Mouse (Mus musculus) right cerebral cortex, postnatal 4 days (tissue): Measurements from ENCODE around the gene Ssbp2.

Experiments
- DNase-seq: peaks from one replicate; pipeline ENCODE4 v3.0.0-alpha.2; 2022

Ssbp2 gene

GRCm38 (mm10) chr13:91536711-91537110 lies 76.6 kb downstream of the Ssbp2 start:
- no peak for DNase-seq

DNA sequence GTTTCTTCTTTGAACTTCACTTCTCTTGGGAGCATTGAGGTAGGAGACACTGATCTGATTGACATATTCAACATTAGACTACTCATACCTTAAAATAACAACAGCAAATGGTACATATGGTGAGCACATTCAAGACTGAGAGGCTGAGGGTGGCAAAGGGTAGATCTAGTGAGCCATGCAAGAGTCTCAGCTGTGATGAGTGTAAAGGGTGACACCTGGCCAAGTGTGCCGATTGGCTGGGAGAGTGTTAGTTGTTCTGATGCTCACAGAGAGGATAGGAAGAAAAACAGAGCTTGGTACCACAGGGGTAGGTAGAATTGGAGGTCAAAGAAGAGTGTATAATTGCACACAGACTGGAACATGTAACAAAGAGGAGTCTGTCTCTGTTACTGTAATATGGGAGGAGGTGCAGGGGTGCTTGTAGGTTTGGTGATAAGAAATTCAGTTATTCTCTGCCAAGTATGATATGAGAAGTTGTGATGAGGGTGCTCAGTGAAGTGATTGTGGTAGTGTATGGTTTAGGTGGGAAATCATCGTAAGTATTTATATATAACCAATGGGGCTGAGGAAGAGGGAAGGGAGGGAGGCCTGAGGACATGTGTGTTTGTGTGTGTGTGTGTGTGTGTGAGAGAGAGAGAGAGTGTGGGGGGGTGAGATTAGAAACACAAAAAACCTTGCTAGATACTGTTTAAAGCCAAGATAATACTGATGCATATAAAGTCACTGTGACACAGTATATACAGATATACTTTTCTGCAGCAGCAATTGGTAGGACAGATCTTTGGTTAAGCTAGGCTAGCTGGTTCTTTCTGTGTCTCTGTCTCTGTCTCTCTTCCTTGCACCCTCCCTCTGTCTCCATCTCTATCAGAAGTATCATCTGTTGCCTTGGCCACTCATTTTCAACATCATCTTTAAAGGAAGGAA lies 80.3 kb downstream of the Ssbp2 start:
- no peak for DNase-seq

DNA sequence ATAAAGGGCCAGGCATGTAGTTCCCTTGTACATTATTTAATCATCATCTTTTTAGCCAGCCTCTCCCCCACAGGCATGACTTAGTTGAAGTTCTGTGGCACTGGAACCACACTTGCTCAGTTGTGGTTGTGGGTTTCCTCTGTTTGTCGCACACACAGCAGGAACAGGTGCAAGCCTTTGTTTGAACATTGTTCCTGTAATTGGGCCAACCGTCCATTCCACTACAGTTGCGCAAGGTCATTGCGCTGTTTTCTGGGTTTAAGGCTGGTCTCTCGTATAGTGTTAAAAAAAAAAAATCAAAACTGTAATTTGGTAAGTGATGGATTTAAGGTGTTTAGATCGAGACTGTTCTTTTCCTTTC lies 81.0 kb downstream of the Ssbp2 start:
- no peak for DNase-seq

GRCm38 (mm10) chr13:91543555-91543954 lies 83.5 kb downstream of the Ssbp2 start:
- DNase-seq: no peak

GRCm38 (mm10) chr13:91564047-91564446 lies 104.0 kb downstream of the Ssbp2 start:
- DNase-seq: no peak

DNA sequence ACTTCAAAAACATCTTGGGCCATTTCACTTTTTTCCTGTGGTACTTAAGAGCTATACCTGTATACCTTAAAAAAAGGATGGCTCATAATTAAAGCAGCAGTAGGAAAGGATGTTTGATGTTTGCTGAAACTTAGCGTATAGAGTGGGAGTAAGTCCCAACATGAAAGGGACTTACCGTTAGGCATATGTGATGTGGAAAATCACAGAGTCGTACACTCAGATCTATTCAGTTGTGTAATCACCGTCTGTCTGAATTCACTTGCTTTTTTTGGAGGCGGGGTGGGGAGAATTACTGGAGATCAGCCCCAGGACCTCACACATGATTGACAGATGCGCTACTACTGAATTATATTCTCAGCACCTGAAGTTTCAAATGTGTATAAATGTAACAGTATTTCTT lies 104.7 kb downstream of the Ssbp2 start:
- DNase-seq: no peak

- DNase-seq: no peak
Observed at GRCm38 (mm10) chr13:91581504-91581903, 121.4 kb downstream of the Ssbp2 start.

DNA sequence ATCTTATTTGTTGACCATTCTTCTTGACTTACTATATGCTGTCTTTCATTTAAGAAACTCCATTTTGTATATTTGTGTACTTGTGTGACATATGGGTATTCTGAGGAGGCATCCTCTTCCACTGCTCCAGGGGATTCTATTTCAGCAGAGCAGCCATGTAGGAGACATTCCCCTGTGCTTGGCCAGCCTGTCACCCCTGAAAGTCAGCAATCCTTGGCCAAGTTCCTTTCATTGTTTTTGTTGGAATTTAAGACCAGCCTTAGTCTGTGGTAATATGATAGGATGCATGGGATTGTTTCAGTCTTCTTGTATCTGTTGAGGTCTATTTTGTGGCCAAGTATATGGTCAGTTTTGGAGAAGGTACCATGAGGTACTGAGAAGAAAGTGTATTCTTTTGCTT lies 122.1 kb downstream of the Ssbp2 start:
- no peak for DNase-seq

DNA sequence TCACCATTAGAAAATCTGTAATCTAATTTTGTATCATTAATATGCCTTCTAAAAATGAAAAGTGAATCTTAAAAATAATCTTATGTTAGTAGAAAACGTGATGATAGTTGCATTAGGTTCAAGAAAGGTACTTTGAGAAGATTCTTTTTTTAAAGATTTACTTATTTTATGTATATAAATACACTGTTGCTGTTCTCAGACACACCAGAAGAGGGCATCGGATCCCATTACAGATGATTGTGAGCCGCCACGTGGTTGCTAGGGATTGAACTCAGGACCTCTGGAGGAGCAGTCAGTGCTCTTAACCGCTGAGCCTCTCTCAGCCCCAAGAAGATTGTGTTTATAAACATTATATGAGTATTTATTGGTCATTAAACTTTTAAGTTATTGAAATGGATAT lies 126.3 kb downstream of the Ssbp2 start:
- no peak for DNase-seq

DNA sequence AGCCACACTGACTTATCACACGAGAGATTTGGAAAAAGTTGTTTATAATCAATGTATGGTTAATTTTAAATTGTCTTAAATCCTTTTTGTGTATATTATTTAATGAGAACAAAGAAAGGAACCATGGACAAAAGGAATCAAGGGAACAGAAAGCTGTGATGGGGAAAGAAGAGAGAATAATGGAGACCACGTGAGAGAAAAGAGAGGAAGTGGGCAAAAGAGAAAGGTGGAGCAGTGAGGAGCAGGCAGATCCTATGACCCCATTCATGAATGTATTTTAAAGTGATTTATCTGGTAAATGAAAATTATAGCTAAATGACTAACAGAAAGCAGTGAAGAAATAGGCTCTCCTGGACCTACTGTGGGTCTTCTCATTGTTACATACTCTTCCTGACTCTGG lies 128.4 kb downstream of the Ssbp2 start:
- no peak for DNase-seq

- DNase-seq: no peak
Observed at GRCm38 (mm10) chr13:91591863-91592262, 131.8 kb downstream of the Ssbp2 start.

DNA sequence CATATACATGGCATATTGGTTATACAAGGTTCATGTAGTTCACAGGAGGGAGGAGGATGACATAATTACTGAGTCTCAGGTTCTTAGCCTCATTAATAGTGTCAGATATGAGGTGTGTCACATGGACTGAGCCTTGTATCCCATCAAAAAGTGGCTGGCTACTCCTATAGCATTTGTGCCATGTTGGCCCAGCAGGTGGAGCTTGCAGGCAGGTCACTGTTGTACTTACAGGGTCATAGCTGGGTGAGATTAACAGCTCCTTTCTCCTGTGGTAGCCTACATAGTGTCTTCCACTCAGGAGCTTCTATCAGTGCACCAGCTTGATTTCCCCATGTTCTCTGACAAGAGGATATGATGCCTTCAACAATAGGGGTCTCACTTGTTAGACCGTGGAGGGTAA lies 135.2 kb downstream of the Ssbp2 start:
- DNase-seq: no peak

DNA sequence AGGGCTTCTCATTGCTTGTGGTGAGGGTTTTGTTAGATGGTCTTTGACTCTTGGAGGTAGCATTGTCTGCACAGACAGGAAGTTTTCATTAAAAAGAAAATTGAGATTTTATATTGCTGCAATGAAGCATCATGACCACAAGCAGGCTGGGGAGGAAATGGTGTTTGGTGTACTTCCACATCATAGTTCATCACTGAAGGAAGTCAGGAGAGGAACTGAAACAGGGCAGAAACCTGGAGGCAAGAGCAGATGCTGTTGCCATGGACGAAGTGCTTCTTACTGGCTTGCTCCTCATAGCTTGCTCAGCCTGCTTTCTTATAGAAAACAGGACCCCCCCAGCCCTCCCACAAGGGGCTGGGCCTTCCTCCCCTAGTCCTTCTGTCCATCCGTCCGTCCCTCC lies 139.5 kb downstream of the Ssbp2 start:
- DNase-seq: no peak

DNA sequence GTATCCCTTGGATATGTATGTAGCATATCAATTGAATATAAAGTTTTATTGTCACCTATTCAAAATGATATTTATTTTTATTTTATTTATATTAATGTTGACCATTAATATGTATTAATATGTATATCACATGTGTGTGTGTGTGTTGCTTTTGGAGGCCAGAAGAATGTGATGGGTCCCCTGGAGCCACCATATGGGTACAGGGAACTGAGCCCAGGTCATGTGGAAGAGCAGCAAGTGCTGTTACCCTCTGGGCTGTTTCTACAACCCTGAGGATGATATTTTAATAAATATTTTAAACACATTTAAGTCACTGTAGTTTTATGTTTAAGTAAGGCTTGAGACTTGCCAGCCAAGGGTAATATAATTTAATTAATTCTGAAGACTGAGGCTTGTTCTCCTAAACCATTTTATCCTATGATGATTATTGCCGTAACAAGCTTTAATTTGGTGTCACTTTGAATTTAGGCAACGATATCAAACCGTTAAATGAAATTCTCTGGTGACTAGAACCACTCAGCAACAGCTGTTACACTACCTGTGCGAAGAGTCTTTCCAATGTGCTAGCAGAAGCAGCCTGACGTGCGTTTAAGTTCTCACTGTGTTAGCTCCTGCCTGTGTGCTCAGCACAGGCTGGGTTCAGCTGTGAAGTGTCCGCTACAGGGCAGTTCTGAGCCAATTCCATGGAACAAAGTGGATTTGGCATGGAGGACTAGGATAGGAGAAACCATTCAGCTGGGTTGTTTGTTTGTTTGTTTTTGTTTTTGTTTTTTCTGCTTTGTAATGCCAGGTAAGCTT lies 145.2 kb downstream of the Ssbp2 start:
- DNase-seq: no peak

DNA sequence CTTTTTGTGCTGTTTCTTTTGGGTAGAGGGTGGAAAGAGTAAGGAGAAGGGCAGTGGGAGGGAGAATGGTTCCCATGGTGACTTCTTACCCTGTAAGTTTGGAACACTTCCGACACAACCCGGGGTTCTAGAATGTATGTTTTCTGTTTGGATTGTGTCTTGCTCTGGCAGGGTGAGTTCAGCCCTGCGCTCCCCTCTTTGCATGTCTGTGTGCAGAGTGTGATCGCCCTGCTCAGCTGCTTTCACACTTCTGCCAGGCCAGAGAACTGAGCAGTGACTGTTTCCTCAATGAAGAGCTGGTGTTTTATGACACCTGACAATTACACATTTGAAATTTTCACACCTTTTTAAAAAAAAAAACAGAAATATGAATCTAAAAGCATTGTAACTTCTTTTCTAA lies 150.5 kb downstream of the Ssbp2 start:
- no peak for DNase-seq

- no peak for DNase-seq
Observed at GRCm38 (mm10) chr13:91611909-91612308, 151.8 kb downstream of the Ssbp2 start.

GRCm38 (mm10) chr13:91612578-91612977 lies 152.5 kb downstream of the Ssbp2 start:
- no peak for DNase-seq

GRCm38 (mm10) chr13:91616050-91616449 lies 156.0 kb downstream of the Ssbp2 start:
- DNase-seq: no peak

- DNase-seq: no peak
Observed at GRCm38 (mm10) chr13:91616876-91617275, 156.8 kb downstream of the Ssbp2 start.

DNA sequence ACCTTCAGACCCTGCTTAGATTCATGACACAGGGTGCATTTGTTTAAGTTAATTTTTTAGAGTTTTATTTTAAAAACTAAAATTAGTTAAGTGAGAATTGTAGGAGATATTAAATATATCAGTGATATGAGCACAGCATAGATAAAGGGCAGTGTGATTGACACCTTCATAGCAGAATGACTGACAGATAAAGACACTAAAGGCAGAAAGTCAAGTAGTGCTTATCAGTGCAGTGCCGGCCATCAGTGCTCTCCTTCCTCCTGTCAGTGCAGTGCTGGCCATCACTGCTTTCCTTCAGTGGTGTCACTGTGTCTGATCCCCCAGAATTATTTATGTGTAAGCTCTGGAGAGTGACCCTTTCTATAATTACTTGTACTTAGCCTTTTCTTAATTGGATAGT lies 159.3 kb downstream of the Ssbp2 start:
- no peak for DNase-seq

GRCm38 (mm10) chr13:91620541-91620940 lies 160.5 kb downstream of the Ssbp2 start:
- no peak for DNase-seq

DNA sequence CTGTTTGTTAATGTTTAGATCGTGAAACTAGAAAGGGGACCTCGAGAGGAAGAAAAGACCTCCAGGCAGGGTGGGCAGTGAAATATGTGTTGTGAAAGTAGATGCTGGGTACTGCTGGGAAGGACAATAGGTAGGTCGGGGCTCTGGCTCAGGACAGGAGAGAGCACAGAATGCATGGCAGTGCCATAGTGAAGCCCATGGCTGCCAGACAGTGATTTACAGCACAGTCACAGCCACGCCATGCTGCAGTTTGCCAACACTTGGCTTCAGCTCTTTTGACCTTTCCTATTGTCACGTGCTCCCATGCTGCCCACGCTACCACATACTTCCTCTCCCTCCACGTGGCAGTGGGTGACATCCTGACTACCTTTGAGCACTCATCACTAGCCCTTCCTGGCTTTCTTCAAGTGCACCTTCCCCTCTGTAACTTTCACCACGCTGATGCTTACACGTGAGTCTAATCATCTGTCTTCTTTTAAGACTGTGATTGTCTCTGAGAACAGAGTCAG lies 171.3 kb downstream of the Ssbp2 start:
- no peak for DNase-seq

DNA sequence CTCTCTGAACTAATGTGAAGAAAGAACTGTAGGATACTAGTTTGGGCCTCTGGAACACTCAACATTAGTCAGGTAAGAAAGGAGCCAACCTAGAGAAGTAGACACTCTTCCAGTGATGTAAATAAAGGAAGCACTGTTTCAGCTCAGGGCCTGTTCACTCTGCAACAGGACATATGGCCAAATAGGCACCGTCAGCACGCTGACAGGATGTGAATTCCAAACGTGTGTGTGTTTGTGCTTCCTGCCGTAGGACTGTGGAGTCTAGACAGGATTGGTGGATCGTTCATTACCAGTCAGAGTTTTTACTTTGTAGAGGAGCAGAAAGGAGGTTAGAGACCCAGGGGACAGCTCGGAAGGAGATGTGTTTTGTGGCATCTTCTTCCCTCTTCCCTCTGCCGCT lies 174.0 kb downstream of the Ssbp2 start:
- no peak for DNase-seq

GRCm38 (mm10) chr13:91635957-91636356 lies 175.9 kb downstream of the Ssbp2 start:
- DNase-seq: no peak
